Mouse (Mus musculus): Measurements from ENCODE around the gene Slpi. TPM values are rescaled to one million over a fixed set of nuclear protein-coding genes. Genes with fewer than 3 reads are reported as not detected.

Slpi gene
- polyA plus RNA-seq, 1 experiment from 2014 or later, result 35.5 TPM

GRCm38 (mm10) chr2:164424406-164424805, 35.5 kb upstream of the Slpi start:
- no peaks in the 10 kb centered on the region for H3K27me3 ChIP-seq (ENCODE audit: control insufficient read depth, insufficient read depth, low read length)
- 86% methylated on average over 8 of the region's 8 CpGs for WGBS
- no peak overlapping the region for H3K4me2 ChIP-seq (ENCODE audit: low read depth, low read length)
- H3K9me3 ChIP-seq (replicated peaks; ENCODE audit: control insufficient read depth, low read length), result no peaks in the 10 kb centered on the region
- H3K4me1 ChIP-seq (ENCODE audit: control insufficient read depth, insufficient read depth, low read length), result no peaks in the 10 kb centered on the region
- no peak overlapping the region for H3K4me3 ChIP-seq (replicated peaks; ENCODE audit: low read length)
- ATAC-seq (ENCODE audit: insufficient read depth, low FRiP score), result no peak
- H3K27ac ChIP-seq (ENCODE audit: low read length), result no peak overlapping the region
- no peak overlapping the region for H3K9ac ChIP-seq (ENCODE audit: low read length)
- H3K36me3 ChIP-seq (ENCODE audit: control insufficient read depth, insufficient read depth, low read length), result peaks cover 26% of the 10 kb centered on the region

GRCm38 (mm10) chr2:164423464-164423863, 34.6 kb upstream of the Slpi start:
- H3K9ac ChIP-seq (ENCODE audit: low read length), result no peak overlapping the region
- H3K27me3 ChIP-seq (ENCODE audit: control insufficient read depth, insufficient read depth, low read length), result no peaks in the 10 kb centered on the region
- H3K4me2 ChIP-seq (ENCODE audit: low read depth, low read length), result no peak overlapping the region
- no peaks in the 10 kb centered on the region for H3K9me3 ChIP-seq (replicated peaks; ENCODE audit: control insufficient read depth, low read length)
- H3K4me1 ChIP-seq (ENCODE audit: control insufficient read depth, insufficient read depth, low read length), result no peaks in the 10 kb centered on the region; the same call in 1 of the 2 replicates
- H3K36me3 ChIP-seq (ENCODE audit: control insufficient read depth, insufficient read depth, low read length), result peaks cover 21% of the 10 kb centered on the region
- H3K4me3 ChIP-seq (replicated peaks; ENCODE audit: low read length), result no peak overlapping the region
- no peak for ATAC-seq (ENCODE audit: insufficient read depth, low FRiP score)
- H3K27ac ChIP-seq (ENCODE audit: low read length), result no peak overlapping the region; the same call in 1 of the 2 replicates
- 86% methylated on average over 11 of the region's 11 CpGs for WGBS

- Histone ChIP-seq H3K27ac (ENCODE audit: low read length) (peak overlapping the region; percentile 75; the same call in 1 of the 2 replicates), H3K27me3 (ENCODE audit: control insufficient read depth, insufficient read depth, low read length) (no peaks in the 10 kb centered on the region), H3K36me3 (ENCODE audit: control insufficient read depth, insufficient read depth, low read length) (peaks cover 16% of the 10 kb centered on the region), H3K4me2 (ENCODE audit: low read depth, low read length) (no peak overlapping the region), H3K9ac (ENCODE audit: low read length) (no peak overlapping the region), H3K4me1 (ENCODE audit: control insufficient read depth, insufficient read depth, low read length) (no peaks in the 10 kb centered on the region; the same call in 1 of the 2 replicates), H3K9me3 (replicated peaks; ENCODE audit: control insufficient read depth, low read length) (no peaks in the 10 kb centered on the region), H3K4me3 (replicated peaks; ENCODE audit: low read length) (no peak overlapping the region)
- 0 out of 2 replicates have a peak, but pooled peaks have one; percentile 31 for ATAC-seq (ENCODE audit: insufficient read depth, low FRiP score)
- 80% methylated on average over 15 of the region's 15 CpGs for WGBS
These were observed 33.9 kb upstream of the Slpi start for GRCm38 (mm10) chr2:164422675-164423393.

GRCm38 (mm10) chr2:164421979-164422378, 33.1 kb upstream of the Slpi start:
- Histone ChIP-seq H3K4me2 (ENCODE audit: low read depth, low read length) (no peak overlapping the region), H3K9ac (ENCODE audit: low read length) (no peak overlapping the region), H3K4me1 (ENCODE audit: control insufficient read depth, insufficient read depth, low read length) (peaks cover 3% of the 10 kb centered on the region; the same call in 1 of the 2 replicates), H3K36me3 (ENCODE audit: control insufficient read depth, insufficient read depth, low read length) (peaks cover 16% of the 10 kb centered on the region), H3K27me3 (ENCODE audit: control insufficient read depth, insufficient read depth, low read length) (no peaks in the 10 kb centered on the region), H3K4me3 (replicated peaks; ENCODE audit: low read length) (no peak overlapping the region), H3K27ac (ENCODE audit: low read length) (peak overlapping the region; percentile 75), H3K9me3 (replicated peaks; ENCODE audit: control insufficient read depth, low read length) (no peaks in the 10 kb centered on the region)
- ATAC-seq (ENCODE audit: insufficient read depth, low FRiP score), result no peak
- 68% methylated on average over 8 of the region's 8 CpGs for WGBS

- no peak for ATAC-seq (ENCODE audit: insufficient read depth, low FRiP score)
- Histone ChIP-seq H3K9me3 (replicated peaks; ENCODE audit: control insufficient read depth, low read length) (no peaks in the 10 kb centered on the region), H3K4me2 (ENCODE audit: low read depth, low read length) (no peak overlapping the region), H3K36me3 (ENCODE audit: control insufficient read depth, insufficient read depth, low read length) (peaks cover 16% of the 10 kb centered on the region), H3K4me1 (ENCODE audit: control insufficient read depth, insufficient read depth, low read length) (peaks cover 3% of the 10 kb centered on the region; the same call in 1 of the 2 replicates), H3K27me3 (ENCODE audit: control insufficient read depth, insufficient read depth, low read length) (no peaks in the 10 kb centered on the region), H3K27ac (ENCODE audit: low read length) (peak overlapping the region; percentile 75; the same call in 1 of the 2 replicates), H3K4me3 (replicated peaks; ENCODE audit: low read length) (no peak overlapping the region), H3K9ac (ENCODE audit: low read length) (no peak overlapping the region)
- WGBS, result 72% methylated on average over 7 of the region's 7 CpGs
These were observed 32.4 kb upstream of the Slpi start for GRCm38 (mm10) chr2:164421306-164421705.

- H3K9me3 ChIP-seq (replicated peaks; ENCODE audit: control insufficient read depth, low read length), result no peaks in the 10 kb centered on the region
- no peaks in the 10 kb centered on the region for H3K27me3 ChIP-seq (ENCODE audit: control insufficient read depth, insufficient read depth, low read length)
- no peak overlapping the region for H3K9ac ChIP-seq (ENCODE audit: low read length)
- peaks cover 7% of the 10 kb centered on the region; the same call in 1 of the 2 replicates for H3K36me3 ChIP-seq (ENCODE audit: control insufficient read depth, insufficient read depth, low read length)
- H3K4me3 ChIP-seq (replicated peaks; ENCODE audit: low read length), result no peak overlapping the region
- H3K27ac ChIP-seq (ENCODE audit: low read length), result no peak overlapping the region
- no peak overlapping the region for H3K4me2 ChIP-seq (ENCODE audit: low read depth, low read length)
- ATAC-seq (ENCODE audit: insufficient read depth, low FRiP score), result no peak
- peaks cover 3% of the 10 kb centered on the region; the same call in 1 of the 2 replicates for H3K4me1 ChIP-seq (ENCODE audit: control insufficient read depth, insufficient read depth, low read length)
- 4% methylated on average over 3 of the region's 3 CpGs for WGBS
These were observed 30.6 kb upstream of the Slpi start for GRCm38 (mm10) chr2:164419489-164419888.

GRCm38 (mm10) chr2:164418308-164418875, 29.5 kb upstream of the Slpi start:
- ATAC-seq (ENCODE audit: insufficient read depth, low FRiP score), result no peak
- Histone ChIP-seq H3K4me1 (ENCODE audit: control insufficient read depth, insufficient read depth, low read length) (peaks cover 3% of the 10 kb centered on the region; the same call in 1 of the 2 replicates), H3K27me3 (ENCODE audit: control insufficient read depth, insufficient read depth, low read length) (no peaks in the 10 kb centered on the region), H3K9me3 (replicated peaks; ENCODE audit: control insufficient read depth, low read length) (no peaks in the 10 kb centered on the region), H3K9ac (ENCODE audit: low read length) (no peak overlapping the region), H3K27ac (ENCODE audit: low read length) (no peak overlapping the region), H3K4me3 (replicated peaks; ENCODE audit: low read length) (no peak overlapping the region), H3K36me3 (ENCODE audit: control insufficient read depth, insufficient read depth, low read length) (no peaks in the 10 kb centered on the region), H3K4me2 (ENCODE audit: low read depth, low read length) (no peak overlapping the region)
- WGBS, result 33% methylated on average over 3 of the region's 3 CpGs

GRCm38 (mm10) chr2:164417198-164417597, 28.3 kb upstream of the Slpi start:
- H3K27me3 ChIP-seq (ENCODE audit: control insufficient read depth, insufficient read depth, low read length), result no peaks in the 10 kb centered on the region
- 0% methylated on average over 2 of the region's 2 CpGs for WGBS
- H3K9me3 ChIP-seq (replicated peaks; ENCODE audit: control insufficient read depth, low read length), result no peaks in the 10 kb centered on the region
- H3K36me3 ChIP-seq (ENCODE audit: control insufficient read depth, insufficient read depth, low read length), result no peaks in the 10 kb centered on the region
- H3K4me1 ChIP-seq (ENCODE audit: control insufficient read depth, insufficient read depth, low read length), result peaks cover 3% of the 10 kb centered on the region; the same call in 1 of the 2 replicates
- H3K4me3 ChIP-seq (replicated peaks; ENCODE audit: low read length), result no peak overlapping the region
- ATAC-seq (ENCODE audit: insufficient read depth, low FRiP score), result no peak
- no peak overlapping the region for H3K9ac ChIP-seq (ENCODE audit: low read length)
- no peak overlapping the region for H3K4me2 ChIP-seq (ENCODE audit: low read depth, low read length)
- no peak overlapping the region for H3K27ac ChIP-seq (ENCODE audit: low read length)

- Histone ChIP-seq H3K27ac (ENCODE audit: low read length) (no peak overlapping the region), H3K9ac (ENCODE audit: low read length) (0 out of 2 replicates have a peak overlapping the region, but pooled peaks have one; percentile 49), H3K36me3 (ENCODE audit: control insufficient read depth, insufficient read depth, low read length) (no peaks in the 10 kb centered on the region), H3K4me3 (replicated peaks; ENCODE audit: low read length) (no peak overlapping the region), H3K4me2 (ENCODE audit: low read depth, low read length) (peak overlapping the region; percentile 39), H3K27me3 (ENCODE audit: control insufficient read depth, insufficient read depth, low read length) (no peaks in the 10 kb centered on the region), H3K4me1 (ENCODE audit: control insufficient read depth, insufficient read depth, low read length) (peaks cover 3% of the 10 kb centered on the region; the same call in 1 of the 2 replicates), H3K9me3 (replicated peaks; ENCODE audit: control insufficient read depth, low read length) (no peaks in the 10 kb centered on the region)
- 62% methylated on average over 10 of the region's 10 CpGs for WGBS
- ATAC-seq (ENCODE audit: insufficient read depth, low FRiP score), result no peak
These were observed 25.7 kb upstream of the Slpi start for GRCm38 (mm10) chr2:164414581-164414980.
